Mouse (Mus musculus) testis, adult 2 months (tissue): ENCODE measurements around the gene Poc1b. TPM values are rescaled to one million over a fixed set of nuclear protein-coding genes. Genes with fewer than 3 reads are reported as not detected.

Experiments
- H3K27ac ChIP-seq: fragments of 200-500 bp; 2 replicates; pipeline ENCODE4 v1.5.1; 2012; ENCODE audit warnings: low read depth, low read length; ENCODE audit not compliant: control insufficient read depth, insufficient read depth
- H3K27me3 ChIP-seq: fragments of 200-500 bp; 2 replicates; pipeline ENCODE4 v1.6.1; 2012; ENCODE audit warnings: mild to moderate bottlenecking, low read length, moderate library complexity; ENCODE audit not compliant: control insufficient read depth, insufficient read depth
- H3K36me3 ChIP-seq: fragments of 200-500 bp; 2 replicates; pipeline ENCODE4 v1.6.1; 2012; ENCODE audit warnings: mild to moderate bottlenecking, low read length; ENCODE audit not compliant: control insufficient read depth, insufficient read depth
- H3K4me1 ChIP-seq: fragments of 200-500 bp; 2 replicates; pipeline ENCODE4 v1.6.1; 2012; ENCODE audit warnings: low read length; ENCODE audit not compliant: control insufficient read depth, insufficient read depth
- H3K4me3 ChIP-seq: fragments of 200-500 bp; 2 replicates; pipeline ENCODE4 v1.5.1; 2012; ENCODE audit warnings: low read depth, mild to moderate bottlenecking, low read length, moderate library complexity, mixed read lengths; ENCODE audit not compliant: control insufficient read depth
- CTCF ChIP-seq: fragments of 200-500 bp; IDR thresholded peaks from 2 replicates; pipeline ENCODE4 v1.5.1; 2012; ENCODE audit warnings: low read depth, mild to moderate bottlenecking, inconsistent platforms, low read length, moderate library complexity; ENCODE audit not compliant: control insufficient read depth, insufficient read depth, insufficient replicate concordance
- POLR2A ChIP-seq: fragments of 200-500 bp; IDR thresholded peaks from 2 replicates; pipeline ENCODE4 v1.6.1; 2012; ENCODE audit warnings: low read depth, mild to moderate bottlenecking, inconsistent platforms, low read length, moderate library complexity; ENCODE audit not compliant: control insufficient read depth
- polyA plus RNA-seq: library from polyadenylated mRNA; depleted of rRNA; stranded (reverse); fragments of >200 nt; gene quantifications from 2 replicates; pipeline ENCODE4 v1.2.3, GENCODE M21; 2012

Gene Poc1b
- polyA plus RNA-seq, 1 experiment, result 73.4 TPM

- H3K27me3 ChIP-seq, result no peaks in the 10 kb centered on the region
- peaks cover 18% of the 10 kb centered on the region for H3K4me1 ChIP-seq
- no peak overlapping the region for H3K27ac ChIP-seq
- H3K4me3 ChIP-seq, result peak overlapping the region; percentile 45; the same call in 1 of the 2 replicates
- TF ChIP-seq POLR2A (no peak), CTCF (no peak)
- no peaks in the 10 kb centered on the region for H3K36me3 ChIP-seq
Observed at GRCm38 (mm10) chr10:99105522-99105921, 1.3 kb upstream of the Poc1b start.

GRCm38 (mm10) chr10:99106311-99106702 lies 529 bp upstream of the Poc1b start:
- TF ChIP-seq CTCF, result no peak
- no peak for TF ChIP-seq POLR2A
- peak overlapping the region; percentile 85 for H3K4me3 ChIP-seq
- H3K4me1 ChIP-seq, result peaks cover 20% of the 10 kb centered on the region
- no peaks in the 10 kb centered on the region for H3K27me3 ChIP-seq
- H3K36me3 ChIP-seq, result no peaks in the 10 kb centered on the region
- no peak overlapping the region; the same call in 1 of the 2 replicates for H3K27ac ChIP-seq

GRCm38 (mm10) chr10:99107964-99108363 lies 1.1 kb downstream of the Poc1b start, which contains the start of gene Galnt4:
Galnt4 (plus strand) TSS chr10:99108159.
- no peak for TF ChIP-seq POLR2A
- TF ChIP-seq CTCF, result peak; percentile 27; the same call in 1 of the 2 replicates
- Histone ChIP-seq H3K4me3 (peak within 1 kb of the TSS; percentile 85), H3K4me1 (peaks cover 20% of the 10 kb centered on the region), H3K36me3 (no peaks in the 10 kb centered on the region), H3K27me3 (no peaks in the 10 kb centered on the region), H3K27ac (peak within 1 kb of the TSS; percentile 82)

GRCm38 (mm10) chr10:99108431-99108982 lies 1.7 kb downstream of the Poc1b start:
- TF ChIP-seq CTCF, result no peak
- TF ChIP-seq POLR2A, result no peak
- no peaks in the 10 kb centered on the region for H3K36me3 ChIP-seq
- peaks cover 20% of the 10 kb centered on the region for H3K4me1 ChIP-seq
- H3K4me3 ChIP-seq, result peak overlapping the region; percentile 85
- H3K27ac ChIP-seq, result peak overlapping the region; percentile 52
- H3K27me3 ChIP-seq, result no peaks in the 10 kb centered on the region

- Histone ChIP-seq H3K4me1 (peaks cover 14% of the 10 kb centered on the region), H3K27ac (no peak overlapping the region), H3K36me3 (no peaks in the 10 kb centered on the region), H3K4me3 (no peak overlapping the region), H3K27me3 (no peaks in the 10 kb centered on the region)
- no peak for TF ChIP-seq POLR2A
- TF ChIP-seq CTCF, result no peak
Observed at GRCm38 (mm10) chr10:99113533-99113932, 6.7 kb downstream of the Poc1b start.

GRCm38 (mm10) chr10:99114295-99114694 lies 7.5 kb downstream of the Poc1b start:
- H3K4me3 ChIP-seq, result no peak overlapping the region
- no peaks in the 10 kb centered on the region for H3K27me3 ChIP-seq
- TF ChIP-seq POLR2A (no peak), CTCF (no peak)
- no peaks in the 10 kb centered on the region for H3K36me3 ChIP-seq
- no peak overlapping the region for H3K27ac ChIP-seq
- H3K4me1 ChIP-seq, result peaks cover 7% of the 10 kb centered on the region

GRCm38 (mm10) chr10:99115471-99116236 lies 8.8 kb downstream of the Poc1b start:
- Histone ChIP-seq H3K4me1 (peaks cover 5% of the 10 kb centered on the region), H3K4me3 (peak overlapping the region; percentile 25; the same call in 1 of the 2 replicates), H3K27ac (no peak overlapping the region), H3K27me3 (no peaks in the 10 kb centered on the region), H3K36me3 (no peaks in the 10 kb centered on the region)
- TF ChIP-seq CTCF, result no peak
- no peak for TF ChIP-seq POLR2A
